Mouse (Mus musculus) erythroid progenitor cell, adult 5-6 weeks (primary cell): Measurements from ENCODE around the gene Wnt10b. TPM values are rescaled to one million over a fixed set of nuclear protein-coding genes. Genes with fewer than 3 reads are reported as not detected.
"Not testable (repeated sequence)": the region's sequence is repeated elsewhere in the genome, so short reads cannot be mapped to it uniquely, and the experiment has no call there.

Source experiments
- ATAC-seq: replicated peaks from 2 replicates; pipeline ENCODE4 v1.8.0; 2016; ENCODE audit warnings: moderate number of reproducible peaks, mild to moderate bottlenecking, moderate TSS enrichment, inconsistent platforms; ENCODE audit not compliant: poor library complexity, low FRiP score, severe bottlenecking
- total RNA-seq, 2 experiments: library from RNA; stranded (forward) in 1 of 2; stranded (reverse) in 1 of 2; fragments of 150-400 nt in 1 of 2; fragments of 186-747, 209-891 nt in 1 of 2; gene quantifications; 2 replicates each; pipeline versions ENCODE4 v1.2.3 to v1.2.4; 2015 to 2017; ENCODE audit warnings: low replicate concordance in 2 of 2

Gene Wnt10b
- total RNA-seq (2015; ENCODE audit: low replicate concordance) = 0.36 TPM in 1 of 2 replicates, not detected in the other
- not detected in 2 replicates for total RNA-seq (2017; ENCODE audit: low replicate concordance)

DNA sequence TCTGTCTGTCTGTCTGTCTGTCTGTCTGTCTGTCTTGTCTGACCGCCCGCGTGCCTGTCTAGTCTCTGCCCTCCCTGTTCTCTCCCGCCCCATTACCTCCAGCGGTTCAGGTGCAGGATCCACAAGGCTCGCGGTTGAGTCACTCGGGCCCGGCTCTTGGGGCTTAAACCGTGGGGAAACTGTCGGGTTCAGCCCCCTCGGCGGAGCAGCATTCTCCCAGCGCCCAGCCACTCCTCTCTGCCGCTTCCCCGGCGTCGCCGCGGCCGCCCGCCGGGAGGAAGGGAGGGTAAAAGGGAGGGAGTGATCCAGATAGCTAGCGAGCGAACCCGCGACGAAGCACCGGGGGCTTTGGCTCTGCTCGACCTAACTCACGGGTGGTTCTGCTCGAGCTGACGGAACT lies at the start of gene Wnt10b:
Wnt10b (minus strand) TSS at position 389 of the 400 bp plus-strand sequence.
- ATAC-seq = no peak

DNA sequence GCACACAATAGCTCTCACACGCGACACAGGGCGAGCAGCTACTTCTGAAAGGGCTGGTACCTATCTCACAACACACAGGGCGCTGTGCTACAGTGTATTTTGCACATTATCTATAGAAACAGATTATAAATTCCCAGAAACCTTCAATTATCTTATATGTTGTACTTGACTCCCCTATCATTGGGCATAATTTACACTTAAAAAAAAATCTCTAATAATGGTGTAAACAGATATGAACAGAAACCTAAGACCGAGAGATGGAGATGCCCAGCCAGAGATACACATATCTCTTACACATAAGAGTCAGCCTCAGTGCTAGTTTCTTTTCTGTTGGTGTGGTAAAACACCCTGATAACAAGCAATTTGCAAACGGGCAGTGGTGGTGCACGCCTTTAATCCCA lies 49.7 kb upstream of the Wnt10b start:
- peak; percentile 28 for ATAC-seq

DNA sequence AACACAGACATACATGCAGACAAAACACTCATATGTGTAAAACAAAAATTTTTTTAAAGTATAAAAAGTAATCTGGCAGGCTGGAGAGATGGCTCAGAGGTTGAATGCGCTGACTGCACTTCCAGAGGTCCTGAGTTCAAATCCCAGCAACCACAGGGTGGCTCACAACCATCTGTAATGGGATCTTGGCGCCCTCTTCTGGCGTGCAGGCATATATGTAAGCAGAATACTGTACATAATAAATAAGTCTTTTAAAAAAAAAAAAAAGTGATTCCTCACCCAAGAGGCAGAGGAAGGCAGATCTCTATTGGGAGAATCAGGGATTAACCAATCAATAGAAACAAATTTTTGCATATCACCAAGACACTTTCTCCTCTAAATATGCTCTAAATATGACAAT lies 45.5 kb upstream of the Wnt10b start:
- no peak for ATAC-seq

DNA sequence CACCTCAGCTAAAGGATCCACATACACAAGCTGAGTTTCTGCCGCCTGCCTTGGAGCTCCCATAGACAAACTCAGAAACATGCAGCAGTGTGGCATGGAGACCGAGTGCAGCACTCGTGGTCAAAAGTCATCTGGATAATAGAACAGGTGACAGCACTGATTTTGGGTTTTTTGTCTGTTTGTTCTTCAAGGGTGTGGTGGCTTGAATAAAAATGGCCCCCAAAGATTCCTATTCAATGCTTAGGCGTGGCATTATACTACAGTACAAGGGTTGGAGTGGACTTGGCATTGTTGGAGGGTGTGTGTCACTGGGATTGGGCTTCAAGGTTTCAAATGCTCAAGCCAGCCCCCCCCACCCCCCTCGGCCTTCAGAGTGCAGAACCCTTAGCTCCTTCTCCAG lies 44.2 kb upstream of the Wnt10b start:
- no peak for ATAC-seq

DNA sequence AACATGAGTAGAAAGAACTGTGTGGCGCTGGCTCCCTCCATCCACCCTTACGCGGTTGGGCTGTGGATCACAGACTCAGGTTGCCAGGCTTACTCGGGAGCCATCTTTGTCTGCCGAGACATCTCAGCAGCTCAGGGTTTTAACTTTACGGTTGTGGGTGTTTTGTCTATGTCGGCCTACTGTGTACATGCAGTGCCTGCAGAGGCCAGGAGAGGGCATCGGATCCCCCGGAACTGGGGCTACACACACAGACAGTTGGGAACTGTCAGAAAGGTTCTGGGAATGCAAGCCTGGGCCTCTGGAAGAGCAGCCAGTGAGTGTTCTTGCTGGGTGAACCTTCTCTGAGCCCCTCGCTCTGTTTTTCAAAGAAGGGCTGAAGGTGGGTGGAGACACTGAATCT lies 43.5 kb upstream of the Wnt10b start:
- ATAC-seq = peak; percentile 80

DNA sequence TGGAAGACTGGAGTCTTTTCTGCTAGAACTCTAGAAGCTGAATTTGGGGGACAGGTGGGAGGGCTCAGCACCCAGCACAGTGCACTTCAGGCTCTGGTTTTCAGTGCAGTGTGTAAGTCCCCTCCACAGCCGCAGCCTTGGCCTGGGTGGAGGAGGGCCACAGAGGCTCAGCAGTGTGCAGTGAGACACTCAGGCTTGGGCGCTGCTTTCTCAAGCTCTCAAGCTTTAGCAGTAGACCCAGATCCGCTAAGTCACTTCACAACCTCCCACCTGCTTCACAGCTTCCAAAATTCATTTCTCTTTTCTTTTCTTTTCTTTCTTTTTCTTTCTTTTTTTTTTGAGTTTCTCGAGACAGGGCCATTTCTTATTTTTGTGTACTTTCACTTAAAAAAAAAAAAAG lies 43.0 kb upstream of the Wnt10b start:
- ATAC-seq = no peak

DNA sequence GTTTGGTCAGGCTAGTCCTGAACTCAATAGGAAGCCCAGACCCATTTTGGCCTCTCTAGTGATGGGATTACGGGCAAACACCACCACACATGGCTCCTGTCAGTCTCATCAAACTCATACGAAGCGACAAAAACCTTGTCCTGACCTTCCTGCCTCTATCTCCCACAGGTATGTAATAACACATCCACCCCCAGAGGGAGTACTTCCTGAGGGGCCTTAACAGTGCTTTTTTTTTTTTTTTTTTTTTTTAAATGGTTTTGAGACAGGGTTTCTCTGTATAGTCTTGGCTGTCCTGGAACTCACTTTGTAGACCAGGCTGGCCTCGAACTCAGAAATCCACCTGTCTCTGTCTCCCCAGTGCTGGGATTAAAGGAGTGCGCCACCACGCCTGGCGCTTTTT lies 40.2 kb upstream of the Wnt10b start:
- no peak for ATAC-seq

DNA sequence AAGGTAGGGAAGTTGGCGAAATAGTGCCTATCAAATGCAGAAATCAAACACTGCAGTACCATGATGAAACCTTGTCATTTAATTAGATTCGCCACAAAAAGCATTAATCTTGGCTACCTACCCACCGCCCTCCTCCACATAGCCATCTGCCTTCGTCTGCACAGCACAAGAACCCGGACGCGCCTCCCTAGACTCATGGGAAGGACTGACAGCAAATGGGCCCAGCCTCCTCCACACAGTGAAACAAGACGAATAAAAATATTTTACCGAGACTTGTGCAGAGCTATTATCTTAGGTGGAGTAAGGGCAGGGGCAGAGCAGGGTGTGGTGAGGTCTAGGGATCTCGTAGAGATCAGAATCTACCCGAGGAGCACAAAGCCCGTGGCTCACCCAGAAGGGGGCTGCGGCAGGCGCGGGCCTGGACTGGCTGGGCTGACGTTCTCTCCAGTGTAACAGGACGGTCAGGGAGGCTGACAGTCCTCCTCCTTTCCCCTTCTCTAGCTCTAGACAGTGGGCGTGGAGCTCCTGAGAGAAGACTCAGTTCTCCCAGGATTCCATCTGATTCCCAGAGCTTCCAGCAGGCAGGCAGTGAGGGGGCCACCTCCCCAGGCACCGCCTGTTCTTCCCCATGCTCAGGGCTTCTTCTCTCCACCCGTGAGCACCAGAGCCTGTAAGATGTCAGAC lies 34.9 kb upstream of the Wnt10b start:
- ATAC-seq = no peak

DNA sequence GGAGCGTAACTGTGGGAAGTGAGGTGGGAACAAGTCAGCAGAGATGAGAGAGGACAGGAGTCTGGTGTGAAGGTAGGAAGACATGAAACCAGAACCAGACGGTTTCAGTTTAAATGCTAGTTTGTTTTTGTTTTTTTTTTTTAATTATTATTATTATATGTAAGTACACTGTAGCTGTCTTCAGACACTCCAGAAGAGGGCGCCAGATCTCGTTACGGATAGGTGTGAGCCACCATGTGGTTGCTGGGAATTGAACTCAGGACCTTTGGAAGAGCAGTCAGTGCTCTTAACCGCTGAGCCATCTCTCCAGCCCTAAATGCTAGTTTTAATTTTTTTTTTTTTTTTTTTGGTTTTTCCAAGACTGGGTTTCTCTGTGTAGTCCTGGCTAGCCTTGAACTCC lies 32.3 kb upstream of the Wnt10b start:
- not testable (repeated sequence) for ATAC-seq

DNA sequence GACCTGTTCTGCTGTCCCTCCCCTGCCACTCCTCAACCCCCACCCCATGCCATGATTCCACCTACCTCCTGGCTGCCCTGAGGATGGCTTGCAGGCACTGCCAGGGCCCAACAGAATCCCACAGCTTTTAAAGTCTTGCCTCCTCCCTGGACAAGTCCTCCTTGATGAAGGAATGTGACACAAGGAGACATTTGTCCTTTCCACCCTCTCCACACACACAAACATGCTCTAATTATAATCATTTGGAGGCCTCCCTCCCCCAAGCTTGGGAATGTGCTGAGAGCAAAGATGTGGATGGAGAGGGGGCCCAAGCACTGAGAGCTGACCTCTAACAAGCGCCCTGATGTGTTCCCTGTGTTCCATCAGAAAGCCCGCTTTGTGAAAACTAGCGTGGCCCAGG lies 31.4 kb upstream of the Wnt10b start, which contains the start of gene Ddn:
Ddn (minus strand) TSS at position 101 of the 400 bp plus-strand sequence.
- ATAC-seq = no peak

DNA sequence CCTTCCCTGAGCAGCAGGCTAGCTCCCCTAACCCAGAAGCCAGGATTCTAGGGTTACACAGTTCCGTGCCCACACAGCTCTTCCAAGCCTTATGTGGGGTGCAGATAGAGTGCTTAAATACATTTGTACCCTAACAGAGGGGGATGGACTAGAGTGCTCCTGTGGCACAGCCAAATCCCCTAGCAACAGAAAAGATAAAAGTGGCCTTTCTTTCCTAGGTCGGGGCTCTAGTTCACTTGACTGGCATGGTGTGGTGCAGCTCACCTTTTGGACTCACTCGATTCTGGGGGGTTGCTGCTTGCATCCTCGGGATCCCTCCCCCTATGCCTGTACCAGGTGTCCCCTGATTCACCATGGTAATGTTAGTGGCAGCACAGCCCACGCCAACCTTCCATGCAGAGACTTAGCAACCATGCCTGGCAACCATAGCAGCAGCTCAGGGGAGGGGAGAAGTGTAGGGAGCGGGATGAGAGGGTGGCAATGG lies 30.7 kb upstream of the Wnt10b start:
- ATAC-seq = no peak

DNA sequence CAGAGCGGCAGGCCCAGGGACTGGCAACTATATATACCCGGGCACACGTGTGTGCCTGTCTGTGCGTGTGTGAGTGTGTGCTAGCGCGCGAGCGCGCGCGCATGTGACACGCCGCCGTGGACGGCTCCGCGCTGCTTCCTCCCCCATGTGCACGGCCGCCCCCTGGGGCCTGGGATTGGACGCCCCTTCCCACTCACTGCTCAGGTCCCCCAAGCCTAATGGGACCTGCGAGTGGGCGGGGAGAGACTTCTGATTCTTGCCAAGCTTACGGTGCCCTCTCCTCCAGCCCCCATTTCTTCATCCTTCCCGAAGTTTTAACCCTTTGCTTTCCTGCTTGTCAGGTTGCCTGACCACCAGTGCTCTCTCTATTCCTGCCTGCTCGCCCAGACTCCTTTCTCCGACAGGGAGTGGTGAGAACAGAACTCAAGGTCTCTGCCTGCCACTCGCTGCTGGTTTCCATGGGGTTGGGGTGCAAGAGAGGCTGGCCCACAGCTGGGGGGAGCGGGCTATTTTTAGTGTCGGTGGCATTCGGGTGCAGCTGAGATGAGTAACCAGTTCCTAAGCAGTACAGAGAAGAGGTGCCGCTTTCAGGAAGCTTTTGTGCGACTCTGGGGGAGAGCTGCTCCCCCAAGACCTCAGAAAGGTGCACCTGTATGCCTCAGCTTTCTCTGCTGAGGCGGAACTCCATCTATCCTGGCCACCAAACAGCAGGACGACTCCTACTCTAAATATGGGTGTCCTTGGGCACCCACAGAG lies 30.1 kb upstream of the Wnt10b start:
- ATAC-seq = no peak

DNA sequence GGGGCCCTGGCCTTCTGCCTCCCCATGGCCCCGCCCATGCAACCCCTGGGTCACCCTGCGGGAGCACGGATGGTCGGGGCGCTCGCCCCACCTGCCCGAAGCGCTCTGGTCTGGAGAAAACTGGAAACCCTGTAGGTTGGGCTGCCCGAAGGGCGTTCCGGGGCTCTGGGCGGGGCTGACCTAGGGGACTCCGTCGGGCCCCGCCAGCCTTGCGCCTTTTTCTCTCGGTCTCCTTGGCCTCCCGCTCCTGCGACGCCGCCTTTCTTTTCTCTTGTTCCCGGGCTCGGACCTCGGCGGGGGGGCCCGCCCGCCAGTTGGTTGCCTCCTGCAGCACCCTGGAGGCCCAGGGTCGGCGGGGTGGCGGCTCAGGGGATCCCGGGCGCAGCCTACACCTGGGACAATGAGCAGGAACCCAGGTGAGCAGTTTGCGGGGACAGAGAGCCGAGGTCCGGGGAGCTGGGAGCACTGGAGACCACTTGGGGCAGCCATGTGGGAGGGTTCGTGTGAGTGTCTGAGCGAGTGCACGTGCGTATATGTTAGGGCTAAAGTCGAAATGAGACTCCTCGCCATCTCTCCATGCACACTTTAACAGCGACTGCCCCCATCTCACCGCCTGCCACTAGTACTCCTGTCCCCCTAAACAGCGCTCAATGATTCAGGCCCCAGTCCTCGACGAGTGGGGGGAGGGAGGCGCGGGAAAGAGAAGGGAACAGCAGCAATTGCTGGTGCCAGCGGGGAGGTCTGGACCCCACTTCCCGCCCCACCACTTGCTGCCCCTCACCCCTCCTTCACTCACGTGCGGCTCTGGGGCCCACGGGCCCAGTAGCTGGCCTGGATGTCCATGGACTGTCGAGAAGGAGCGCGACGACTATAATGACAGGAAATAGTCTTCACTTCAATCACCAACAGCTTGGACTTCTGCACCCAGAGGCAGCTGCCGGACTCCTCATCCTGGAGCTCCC lies 29.1 kb upstream of the Wnt10b start:
- ATAC-seq = no peak

DNA sequence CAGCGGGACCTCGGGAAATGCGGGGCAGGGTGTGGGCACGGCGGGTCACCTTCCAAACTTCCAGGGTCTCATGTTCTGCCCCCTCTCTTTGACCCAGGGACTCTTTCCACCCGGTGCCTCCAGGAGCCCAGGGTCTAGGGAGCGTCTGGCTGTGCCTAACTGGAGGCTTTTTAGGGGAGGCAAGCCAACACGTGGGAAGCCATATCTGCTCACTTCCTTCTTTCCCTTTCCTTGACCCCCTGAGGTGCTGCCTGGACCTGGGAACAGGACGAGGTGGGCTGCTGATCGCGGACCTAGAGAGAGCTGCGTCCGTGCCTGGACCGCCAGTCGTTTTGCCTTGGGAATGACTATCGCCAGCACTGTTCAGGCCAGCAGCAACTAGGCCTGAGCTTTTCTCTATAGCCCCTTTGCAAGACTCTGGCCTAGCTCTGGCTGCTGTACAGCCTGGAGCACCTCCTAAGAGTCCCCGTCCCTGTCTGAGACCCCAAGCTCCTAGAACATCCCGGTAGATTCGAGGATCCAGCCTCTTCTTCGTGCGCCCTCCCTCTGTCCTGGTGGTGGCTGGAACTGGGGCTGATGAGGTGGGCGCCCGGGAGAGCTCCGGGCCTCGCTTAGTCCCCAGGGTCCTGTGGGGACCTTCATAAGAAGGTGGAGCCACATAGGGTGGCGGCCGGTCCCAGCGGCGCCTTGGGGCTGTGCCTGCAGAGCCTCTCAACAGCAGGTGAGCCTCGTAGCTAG lies 28.3 kb upstream of the Wnt10b start:
- no peak for ATAC-seq

DNA sequence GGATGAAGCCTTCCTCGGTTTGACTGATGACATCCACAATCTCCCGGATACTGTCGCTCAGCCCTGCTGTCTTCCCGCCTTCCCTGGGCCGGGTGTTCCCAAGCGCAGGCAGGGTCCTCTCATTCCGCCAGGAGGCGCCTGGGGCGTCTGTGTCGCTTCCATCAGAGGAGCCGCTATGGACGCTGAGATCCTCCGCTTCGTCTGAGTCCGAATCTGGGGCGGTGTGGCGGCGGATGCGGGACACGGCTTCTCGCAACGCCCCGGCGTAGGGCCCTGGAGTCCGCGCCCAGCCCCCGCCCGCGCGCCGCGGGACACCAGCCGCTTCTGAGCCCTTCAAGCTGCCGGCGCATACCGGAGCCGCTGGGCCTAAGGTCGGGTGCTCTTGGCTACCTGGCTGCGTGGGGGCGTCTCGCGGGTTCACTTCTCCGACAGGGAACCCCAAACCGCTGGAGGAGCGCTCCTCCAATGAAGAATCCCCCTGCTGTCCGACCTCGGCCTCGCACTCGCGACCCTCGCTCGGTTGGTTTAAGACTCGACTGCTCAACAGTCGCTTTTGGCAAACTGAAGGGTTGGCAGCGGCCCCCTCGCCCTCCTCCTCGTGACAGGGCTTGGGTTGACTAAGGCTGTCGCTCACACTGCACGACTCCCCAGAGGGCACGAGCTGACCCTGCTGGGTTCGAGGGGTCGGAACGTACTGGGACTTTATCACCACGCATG lies 27.5 kb upstream of the Wnt10b start:
- ATAC-seq = no peak

DNA sequence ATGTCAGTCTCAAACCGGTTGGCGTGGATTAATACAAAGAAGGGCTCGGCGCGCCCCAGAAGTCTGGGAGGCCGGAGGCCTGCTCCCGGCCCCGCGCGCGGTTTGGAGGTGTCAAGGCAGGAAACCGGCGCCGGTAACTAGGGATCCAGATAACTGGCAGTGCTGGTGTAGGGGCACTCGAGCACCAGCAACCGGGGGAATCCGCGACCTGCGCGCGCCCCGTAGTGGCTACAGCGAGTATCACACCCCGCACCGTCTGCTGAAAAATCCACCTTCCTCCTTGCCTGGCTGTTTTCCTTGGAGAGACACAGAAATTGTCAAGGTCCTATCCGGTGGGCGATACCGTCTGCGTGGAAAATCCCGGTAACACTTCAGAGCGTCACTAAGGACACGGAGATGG lies 26.1 kb upstream of the Wnt10b start:
- ATAC-seq = peak; percentile 56; the same call in 1 of the 2 replicates

DNA sequence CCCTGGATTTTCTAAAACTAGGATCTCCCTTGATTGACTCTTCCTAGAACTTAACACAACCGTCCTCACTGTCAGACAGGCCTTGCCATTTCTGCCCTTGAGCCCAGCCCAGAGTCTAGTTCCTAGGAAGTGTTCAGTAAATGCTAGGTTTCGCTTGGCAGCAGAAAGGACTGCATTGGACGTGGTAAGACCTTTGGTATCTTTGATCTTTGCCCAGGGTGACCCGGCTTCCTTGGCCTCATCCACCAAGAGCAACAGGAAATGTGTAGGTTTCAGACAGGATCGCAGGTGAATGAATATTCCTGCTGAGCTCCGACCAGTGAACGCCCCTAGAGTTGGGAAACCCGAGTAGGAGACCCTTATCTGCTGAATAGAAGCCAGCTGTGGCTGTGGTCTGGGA lies 25.0 kb upstream of the Wnt10b start:
- ATAC-seq = no peak

DNA sequence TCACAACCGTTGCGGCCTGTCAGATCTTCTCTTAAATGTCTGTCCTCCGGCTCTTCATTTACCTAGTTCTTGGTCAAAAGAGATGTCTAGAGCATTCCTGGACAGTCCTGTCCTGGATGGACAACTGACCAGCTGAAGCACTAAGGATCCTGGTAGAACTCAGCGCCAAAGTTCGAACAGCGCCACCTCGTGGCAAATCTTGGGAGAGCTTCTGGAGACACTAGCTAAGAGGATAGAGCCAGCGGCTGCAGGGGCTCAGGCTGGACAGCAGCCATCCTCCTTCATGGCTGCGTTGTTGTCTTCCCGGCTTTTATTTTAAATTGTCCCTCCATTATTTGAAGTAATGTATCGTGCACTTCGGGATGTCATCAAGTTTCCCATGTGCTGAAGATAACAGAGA lies 21.4 kb upstream of the Wnt10b start:
- 0 out of 2 replicates have a peak, but pooled peaks have one; percentile 50 for ATAC-seq

DNA sequence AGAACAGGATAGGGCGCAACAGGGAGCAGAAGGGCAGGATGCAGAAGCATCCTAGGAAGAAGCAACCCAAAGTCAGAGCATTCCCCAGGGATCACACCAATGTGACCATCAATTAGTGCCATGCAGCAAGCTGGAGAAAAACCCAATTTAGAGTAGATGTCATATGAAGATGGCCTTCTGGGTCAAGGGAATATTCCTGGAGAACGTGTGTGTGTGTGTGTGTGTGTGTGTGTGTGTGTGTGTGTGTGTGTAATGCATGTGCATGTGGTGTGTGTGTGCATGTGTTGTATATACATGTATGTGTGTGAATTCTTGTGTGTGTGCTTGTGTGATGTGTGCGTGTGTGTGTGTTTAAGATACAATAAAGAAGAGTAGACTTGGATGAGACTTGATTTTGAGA lies 21.0 kb upstream of the Wnt10b start:
- ATAC-seq = no peak
